Mouse (Mus musculus) adrenal gland, postnatal 14 days (tissue): ENCODE results near the gene Eno2. TPM values are rescaled to one million over a fixed set of nuclear protein-coding genes. Genes with fewer than 3 reads are reported as not detected.
"Not testable (repeated sequence)": the region's sequence is repeated elsewhere in the genome, so short reads cannot be mapped to it uniquely, and the experiment has no call there.

Source experiments
- DNase-seq: peaks from one replicate; pipeline ENCODE4 v3.0.0; 2021; ENCODE audit warnings: mixed read lengths
- total RNA-seq: library from RNA; stranded (reverse); gene quantifications from 2 replicates; pipeline ENCODE4 v1.2.3, GENCODE M21; 2021

Gene Eno2
- total RNA-seq, 1 experiment from 2014 or later, result 13.0 TPM

- DNase-seq, result no peak
Observed at GRCm38 (mm10) chr6:124806446-124807140, 37.1 kb upstream of the Eno2 start.

DNA sequence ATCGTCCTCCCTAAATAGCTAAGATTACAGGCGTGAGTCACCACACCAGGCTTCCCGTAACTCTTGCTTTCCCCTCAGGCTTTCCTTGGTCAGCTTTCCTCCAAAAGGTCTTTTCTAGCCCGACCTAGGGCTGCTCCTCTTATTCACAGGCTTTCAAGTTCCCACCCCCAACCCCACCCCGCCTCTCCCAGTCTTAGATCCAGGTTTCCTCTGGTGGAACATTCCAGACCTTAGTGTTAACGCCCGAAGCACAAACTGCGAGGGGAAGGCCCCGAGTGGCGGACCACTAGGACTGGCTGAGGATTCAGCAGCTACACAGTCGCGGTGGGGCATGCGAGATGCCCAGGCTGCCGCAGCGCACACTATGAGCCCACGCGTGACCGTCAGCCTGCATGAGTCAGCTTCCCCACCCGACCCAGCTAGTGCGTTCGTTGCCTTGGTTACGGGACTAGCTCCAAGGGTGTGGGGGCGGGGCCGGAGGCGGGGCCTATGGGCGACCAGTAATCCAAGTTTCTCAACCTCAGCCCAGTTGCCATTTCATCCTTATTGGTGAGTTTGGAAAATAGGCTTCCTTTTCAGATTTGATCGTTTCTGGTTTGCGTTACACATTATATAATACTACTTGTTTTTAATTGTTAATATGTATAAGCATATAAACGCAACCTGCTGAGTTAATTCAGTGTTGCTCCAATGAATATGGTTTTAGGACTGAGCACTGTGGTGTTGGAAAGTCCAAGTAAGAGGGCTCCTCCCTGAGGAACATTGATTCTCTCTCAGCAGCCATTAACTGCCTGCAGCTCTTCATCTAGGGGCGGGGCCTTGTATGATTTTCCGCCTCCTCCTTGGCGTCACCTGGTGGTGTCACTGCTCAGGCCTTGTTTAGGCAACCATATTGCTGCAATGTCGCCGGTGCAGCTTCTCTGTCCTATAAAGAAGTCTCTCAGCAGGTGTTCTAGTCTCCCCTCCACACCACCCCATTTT is 36.2 kb upstream of the Eno2 start:
- peak; percentile 99 for DNase-seq

GRCm38 (mm10) chr6:124804341-124804740 is 34.9 kb upstream of the Eno2 start:
- DNase-seq, result no peak

DNA sequence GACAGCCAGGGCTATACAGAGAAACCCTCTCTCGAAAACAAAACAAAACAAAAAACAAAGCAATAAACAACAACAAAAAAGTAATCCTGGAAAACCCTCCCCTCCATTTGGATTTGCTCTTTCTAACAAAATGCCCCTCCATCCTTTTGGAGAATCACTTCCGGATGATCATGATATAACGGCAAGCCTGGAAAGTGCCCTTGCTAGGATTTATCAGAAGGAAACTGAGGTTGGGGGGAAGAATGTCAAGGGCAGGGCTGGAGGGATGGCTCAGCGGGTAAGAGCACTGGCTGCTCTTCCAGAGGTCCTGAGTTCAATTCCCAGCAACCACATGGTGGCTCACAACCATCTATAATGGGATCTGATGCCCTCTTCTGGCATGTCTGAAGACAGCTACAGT is 34.2 kb upstream of the Eno2 start:
- not testable (repeated sequence) for DNase-seq

DNA sequence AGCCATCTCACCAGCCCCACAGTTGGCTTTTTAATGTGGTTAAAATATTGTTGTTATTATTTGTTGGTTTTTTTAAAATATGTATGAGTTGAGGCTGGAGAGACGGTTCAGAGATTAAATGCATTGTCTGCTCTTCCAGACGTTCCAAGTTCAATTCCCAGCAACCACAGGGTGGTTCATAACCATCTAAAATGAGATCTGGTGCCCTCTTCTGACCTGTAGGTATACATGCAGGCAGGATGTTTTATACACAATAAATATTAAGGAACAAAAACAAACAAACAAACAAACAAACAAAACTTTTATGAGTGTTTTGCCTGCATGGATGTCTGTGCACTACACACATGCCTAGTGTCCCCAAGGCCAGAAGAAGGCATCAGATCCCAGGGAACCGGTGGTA is 33.6 kb upstream of the Eno2 start:
- DNase-seq, result no peak

DNA sequence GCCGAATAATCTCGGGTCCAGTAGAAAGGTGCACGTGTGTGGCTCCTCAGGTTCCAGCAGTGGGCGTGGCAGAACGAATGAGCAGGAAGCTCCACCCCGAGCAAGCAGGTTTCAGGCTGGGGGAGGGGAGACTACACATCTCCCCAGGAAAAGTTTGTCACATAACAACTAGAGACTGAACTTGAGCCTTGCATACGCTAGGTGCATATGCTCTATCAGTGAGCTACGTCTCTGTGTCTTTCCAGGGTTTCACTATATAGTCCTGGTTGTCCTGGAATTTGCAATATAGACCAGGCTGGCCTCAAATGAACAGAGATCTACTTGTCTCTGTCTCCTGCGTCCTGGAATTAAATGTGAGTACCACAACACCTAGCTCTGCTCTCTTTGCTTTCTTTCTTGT is 32.9 kb upstream of the Eno2 start:
- DNase-seq, result not testable (repeated sequence)

DNA sequence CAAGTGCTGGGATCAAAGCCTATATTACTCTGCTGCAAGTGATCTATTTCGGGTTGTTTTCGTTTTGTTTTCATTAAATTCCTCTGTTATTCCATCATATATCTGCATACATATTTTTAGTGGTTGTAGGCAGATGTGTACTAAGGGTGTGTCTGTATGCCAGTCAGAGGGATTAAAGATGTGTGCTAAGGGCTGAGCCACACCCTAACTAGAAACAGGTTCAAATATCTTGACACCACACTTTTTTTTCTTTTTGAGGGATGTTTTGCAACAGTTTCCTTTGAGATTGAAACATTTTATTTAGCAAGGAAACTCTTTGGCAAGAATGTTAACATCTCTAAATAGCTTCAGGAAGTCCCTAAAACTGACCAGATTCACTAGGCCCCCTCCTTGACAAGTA is 26.7 kb upstream of the Eno2 start:
- DNase-seq, result no peak

DNA sequence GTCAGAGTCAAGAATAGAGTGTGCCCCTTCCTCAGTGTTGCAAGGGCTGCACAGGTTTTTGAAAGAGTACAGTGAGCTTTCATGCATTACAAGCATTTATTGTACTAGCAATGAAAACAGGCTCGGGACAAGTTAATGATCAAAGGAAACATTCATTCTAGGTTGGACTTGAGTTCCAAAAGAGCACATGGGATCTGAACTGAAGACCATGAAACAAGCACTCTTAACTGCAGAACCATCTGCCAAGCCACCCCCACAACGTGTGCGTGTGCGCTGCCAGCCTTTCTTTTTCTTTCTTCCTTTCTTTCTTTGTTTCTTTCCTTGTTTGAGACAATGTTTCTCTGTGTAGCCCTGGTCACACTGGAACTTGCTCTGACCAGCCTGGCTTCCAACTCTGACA is 26.3 kb upstream of the Eno2 start:
- DNase-seq, result no peak

- DNase-seq, result no peak
Observed at GRCm38 (mm10) chr6:124791911-124792310, 22.4 kb upstream of the Eno2 start.

- DNase-seq, result no peak
Observed at GRCm38 (mm10) chr6:124790121-124790520, 20.6 kb upstream of the Eno2 start.

DNA sequence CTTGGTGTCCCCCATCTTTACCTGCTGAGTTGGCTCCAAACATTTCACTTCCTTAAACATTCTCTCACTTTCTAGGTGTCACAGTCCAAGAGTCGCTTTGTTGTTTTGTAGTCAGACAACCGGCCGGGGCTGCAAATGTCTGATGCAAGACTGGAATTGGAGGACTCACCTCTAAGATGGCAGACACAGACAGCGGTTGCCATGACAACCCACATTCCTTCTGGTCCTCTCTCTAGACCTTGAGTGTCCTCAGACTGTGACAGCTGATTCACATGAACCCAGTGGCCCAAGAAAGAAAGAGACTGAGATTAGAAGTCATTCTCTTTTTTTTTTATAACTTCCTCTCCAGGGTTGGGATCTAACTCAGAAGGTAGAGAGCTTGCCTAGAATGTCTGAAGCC is 20.0 kb upstream of the Eno2 start:
- DNase-seq, result no peak

DNA sequence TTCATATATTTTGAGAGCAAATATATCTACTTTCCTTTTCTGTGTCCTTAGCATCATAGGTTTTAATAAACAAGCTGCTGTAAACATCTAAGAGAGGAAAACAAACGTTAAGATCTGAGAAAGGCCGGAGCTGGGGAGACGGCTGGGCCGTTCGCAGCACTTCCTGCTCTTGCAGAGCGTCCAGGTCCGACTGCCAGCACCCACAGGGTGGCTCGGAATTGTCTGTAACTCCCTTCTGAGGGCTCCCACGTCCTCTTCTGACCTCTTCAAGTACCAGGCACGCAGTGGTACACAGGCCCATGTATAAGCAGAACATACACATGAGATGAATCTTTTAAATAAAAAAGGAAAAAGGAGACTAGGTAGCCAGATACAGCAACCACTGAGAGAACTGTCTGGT is 18.2 kb upstream of the Eno2 start:
- no peak for DNase-seq

GRCm38 (mm10) chr6:124786756-124787420 is 17.4 kb upstream of the Eno2 start:
- no peak for DNase-seq

GRCm38 (mm10) chr6:124782436-124782835 is 13.0 kb upstream of the Eno2 start:
- DNase-seq, result peak; percentile 50

DNA sequence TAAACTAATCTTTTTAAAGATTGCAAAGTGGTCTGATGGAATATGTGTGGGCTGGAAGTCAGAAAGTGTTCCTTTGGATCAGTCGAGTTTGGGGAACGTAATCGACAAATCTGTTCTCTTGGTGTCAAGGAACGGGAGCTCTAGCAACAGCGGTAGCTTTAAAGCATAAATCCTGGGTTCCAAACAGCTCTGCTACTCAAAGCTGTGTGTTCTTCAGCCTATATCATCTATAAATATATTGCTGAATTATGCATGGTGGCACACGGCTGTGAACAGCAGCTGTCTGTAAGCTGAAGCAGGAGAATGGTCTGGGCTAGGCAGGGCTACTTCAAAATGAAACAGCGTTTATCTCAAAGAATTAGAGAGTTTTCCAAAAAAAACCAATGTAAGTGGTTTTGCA is 11.4 kb upstream of the Eno2 start:
- DNase-seq, result no peak

GRCm38 (mm10) chr6:124779984-124780416 is 10.5 kb upstream of the Eno2 start:
- no peak for DNase-seq

DNA sequence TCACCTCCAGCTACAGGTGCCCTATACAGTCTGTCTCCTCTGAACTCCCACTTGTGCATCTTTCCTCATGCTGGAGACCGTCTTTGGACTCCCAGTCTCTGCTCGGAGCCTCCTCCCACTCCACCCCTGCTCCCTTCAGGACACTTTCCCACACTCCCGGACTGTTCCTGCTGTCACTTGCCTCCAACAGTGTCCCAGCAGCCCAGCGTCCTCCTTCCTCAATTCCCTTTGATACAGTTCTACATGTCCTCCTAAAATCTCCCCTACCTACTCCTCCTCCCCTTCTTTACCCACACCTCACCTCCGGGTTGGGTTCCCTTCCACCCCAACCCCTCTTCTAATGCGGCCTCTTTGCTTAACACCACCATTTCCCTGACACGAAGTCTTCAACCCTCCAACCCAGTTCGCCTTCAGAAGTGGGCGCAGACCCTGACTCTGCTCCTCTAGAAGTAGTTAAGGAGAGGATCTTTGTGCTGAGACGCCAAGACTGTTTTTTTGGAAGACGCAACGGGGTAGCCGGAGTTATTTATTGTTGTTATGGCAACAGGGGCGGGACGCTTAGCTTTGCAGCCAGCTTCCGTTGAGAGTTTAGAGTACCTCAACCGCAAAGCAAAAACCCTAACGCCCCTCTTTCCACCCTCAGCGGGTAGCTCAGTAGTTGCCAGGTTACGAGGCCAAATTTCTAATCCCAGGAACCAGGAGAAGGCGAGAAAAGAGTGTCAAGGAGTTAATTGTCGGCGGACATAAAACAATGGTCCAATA is 9.9 kb upstream of the Eno2 start, which contains the start of gene Lrrc23:
Lrrc23 (minus strand) TSS at position 506 of the 762 bp plus-strand sequence.
- peak; percentile 54 for DNase-seq

DNA sequence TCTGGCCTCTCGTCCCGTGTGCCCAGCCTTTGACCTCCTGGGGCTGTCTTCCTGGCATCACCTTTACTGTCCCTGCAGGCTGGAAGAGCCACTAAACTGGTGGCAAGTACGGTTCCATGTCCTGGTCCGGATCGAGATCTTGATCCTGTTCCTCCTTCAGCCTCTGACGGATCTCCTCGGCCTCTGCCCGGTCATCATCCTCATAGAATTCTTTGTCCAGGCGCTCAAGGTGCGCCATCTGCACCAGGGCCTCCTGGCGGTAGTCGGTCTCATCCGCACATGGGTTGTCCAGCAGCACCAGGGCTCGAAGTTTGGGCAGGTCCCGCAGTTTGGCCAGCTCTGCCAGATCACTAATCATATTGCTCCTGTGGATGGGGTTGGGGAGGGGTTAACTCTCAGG is 1.0 kb upstream of the Eno2 start:
- DNase-seq, result no peak

GRCm38 (mm10) chr6:124770013-124770412 is 540 bp upstream of the Eno2 start:
- no peak for DNase-seq

- no peak for DNase-seq
Observed at GRCm38 (mm10) chr6:124768704-124769044, 799 bp downstream of the Eno2 start.

GRCm38 (mm10) chr6:124767920-124768703 is 1.4 kb downstream of the Eno2 start:
- DNase-seq, result no peak
